Mouse (Mus musculus) embryonic facial prominence, embryonic 12.5 days (tissue): ENCODE results near the gene Pdia2. TPM values are rescaled to one million over a fixed set of nuclear protein-coding genes. Genes with fewer than 3 reads are reported as not detected.

Experiments
- ATAC-seq: fragments of 200-750 bp; cut with Nextera tagmentation; 2 replicates; pipeline ENCODE4 v1.8.0; 2017; ENCODE audit not compliant: insufficient number of reproducible peaks, insufficient read depth, low FRiP score, low TSS enrichment
- H3K27ac ChIP-seq: fragments of 300-500 bp; sonication (generic); 2 replicates; pipeline ENCODE4 v1.5.1; 2016; ENCODE audit warnings: mild to moderate bottlenecking
- H3K27me3 ChIP-seq: fragments of 300-500 bp; sonication (generic); 2 replicates; pipeline ENCODE4 v1.6.1; 2016; ENCODE audit warnings: mild to moderate bottlenecking, moderate library complexity
- H3K36me3 ChIP-seq: fragments of 300-500 bp; sonication (generic); 2 replicates; pipeline ENCODE4 v1.6.1; 2016; ENCODE audit warnings: mild to moderate bottlenecking
- H3K4me1 ChIP-seq: fragments of 300-500 bp; sonication (generic); 2 replicates; pipeline ENCODE4 v1.6.1; 2016
- H3K4me2 ChIP-seq: fragments of 300-500 bp; sonication (generic); replicated peaks from 2 replicates; pipeline ENCODE4 v1.6.1; 2016; ENCODE audit warnings: mild to moderate bottlenecking, moderate library complexity
- H3K4me3 ChIP-seq: fragments of 300-500 bp; sonication (generic); 2 replicates; pipeline ENCODE4 v1.5.1; 2016; ENCODE audit warnings: mild to moderate bottlenecking
- H3K9ac ChIP-seq: fragments of 300-500 bp; sonication (generic); 2 replicates; pipeline ENCODE4 v1.6.1; 2016; ENCODE audit warnings: mild to moderate bottlenecking, moderate library complexity
- H3K9me3 ChIP-seq: fragments of 300-500 bp; sonication (generic); 2 replicates; pipeline ENCODE4 v1.6.1; 2016; ENCODE audit warnings: mild to moderate bottlenecking, moderate library complexity
- WGBS: fragments of 180-500 bp; shearing (Covaris S2); methylation state at CpG from one replicate; pipeline ENCODE4 v1.1.7; 2016; 5-methylcytosine and 5-hydroxymethylcytosine counted together
- polyA plus RNA-seq: library from polyadenylated mRNA; unstranded; fragments of >200 nt; fragmentation: Nextera tagmentation; extraction: Ambion mirVana; gene quantifications from 2 replicates; pipeline ENCODE4 v1.2.1, GENCODE M21; 2016

Pdia2 gene
- polyA plus RNA-seq, 1 experiment from 2014 or later = 0.61 TPM

DNA sequence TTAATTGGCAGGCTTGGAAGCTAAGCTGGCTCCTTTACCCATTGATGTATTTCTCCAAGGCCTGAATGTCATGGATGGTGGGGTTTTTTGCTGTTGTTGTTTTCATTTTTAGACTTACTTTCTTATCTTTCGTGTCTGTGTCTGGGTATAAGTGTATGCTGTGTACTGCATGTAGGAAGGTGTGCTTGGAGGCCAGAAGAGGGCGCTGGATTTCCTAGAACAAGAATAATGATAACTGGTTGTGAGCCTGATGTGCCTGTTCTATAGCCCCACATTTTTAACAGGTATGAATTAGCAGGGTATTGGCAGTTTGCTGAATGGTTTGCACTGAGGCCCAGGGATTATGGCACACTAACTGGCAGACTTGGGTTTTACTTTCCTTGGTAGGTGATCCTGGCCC lies 49.8 kb downstream of the Pdia2 start:
- Histone ChIP-seq H3K27me3 (no peaks in the 10 kb centered on the region), H3K9ac (no peak overlapping the region), H3K9me3 (no peaks in the 10 kb centered on the region), H3K4me3 (no peak overlapping the region), H3K36me3 (peaks cover 71% of the 10 kb centered on the region), H3K27ac (no peak overlapping the region), H3K4me2 (no peak overlapping the region), H3K4me1 (no peaks in the 10 kb centered on the region)
- ATAC-seq = no peak
- WGBS = 80% methylated on average over 2 of the region's 2 CpGs

Other genes with a start within 250 kb of the Pdia2 start
- 0.14 and 0.20 TPM in 2 replicates for gene A930017K11Rik, start 246.5 kb downstream of the Pdia2 start, polyA plus RNA-seq
- 33.1 and 34.6 TPM in 2 replicates for gene Capn15, start 213.3 kb downstream of the Pdia2 start, polyA plus RNA-seq
- gene Rab11fip3, start 129.5 kb downstream of the Pdia2 start, polyA plus RNA-seq = 30.4 and 33.1 TPM in 2 replicates
- 38.5 and 39.0 TPM in 2 replicates for gene Decr2, start 108.8 kb downstream of the Pdia2 start, polyA plus RNA-seq
- gene Nme4, start 103.5 kb downstream of the Pdia2 start, polyA plus RNA-seq = 122 and 128 TPM in 2 replicates
- 0.99 and 1.3 TPM in 2 replicates for gene Tmem8, start 85.8 kb downstream of the Pdia2 start, polyA plus RNA-seq
- gene Mrpl28, start 75.6 kb downstream of the Pdia2 start, polyA plus RNA-seq = 204 and 216 TPM in 2 replicates
- 15.3 and 27.8 TPM in 2 replicates for gene Axin1, start 60.4 kb downstream of the Pdia2 start, polyA plus RNA-seq
- gene Rgs11, start 3.9 kb upstream of the Pdia2 start, polyA plus RNA-seq = 4.9 and 7.1 TPM in 2 replicates
- 20.7 and 22.9 TPM in 2 replicates for gene Arhgdig, start 8.7 kb upstream of the Pdia2 start, polyA plus RNA-seq
- 37.9 and 40.8 TPM in 2 replicates for gene Fam234a, start 45.2 kb upstream of the Pdia2 start, polyA plus RNA-seq
- gene Luc7l, start 53.8 kb upstream of the Pdia2 start, polyA plus RNA-seq = 153 and 155 TPM in 2 replicates
- gene Neurl1b, start 215.7 kb upstream of the Pdia2 start, polyA plus RNA-seq = 0.45 and 0.46 TPM in 2 replicates